Mouse (Mus musculus): ENCODE measurements at regions not wholly inside any gene's neighbourhood (a gene's known extent, or its start where the extent isn't known, plus 50 kb on each side); places are given as distances from the start of the nearest gene placed in this dataset.

DNA sequence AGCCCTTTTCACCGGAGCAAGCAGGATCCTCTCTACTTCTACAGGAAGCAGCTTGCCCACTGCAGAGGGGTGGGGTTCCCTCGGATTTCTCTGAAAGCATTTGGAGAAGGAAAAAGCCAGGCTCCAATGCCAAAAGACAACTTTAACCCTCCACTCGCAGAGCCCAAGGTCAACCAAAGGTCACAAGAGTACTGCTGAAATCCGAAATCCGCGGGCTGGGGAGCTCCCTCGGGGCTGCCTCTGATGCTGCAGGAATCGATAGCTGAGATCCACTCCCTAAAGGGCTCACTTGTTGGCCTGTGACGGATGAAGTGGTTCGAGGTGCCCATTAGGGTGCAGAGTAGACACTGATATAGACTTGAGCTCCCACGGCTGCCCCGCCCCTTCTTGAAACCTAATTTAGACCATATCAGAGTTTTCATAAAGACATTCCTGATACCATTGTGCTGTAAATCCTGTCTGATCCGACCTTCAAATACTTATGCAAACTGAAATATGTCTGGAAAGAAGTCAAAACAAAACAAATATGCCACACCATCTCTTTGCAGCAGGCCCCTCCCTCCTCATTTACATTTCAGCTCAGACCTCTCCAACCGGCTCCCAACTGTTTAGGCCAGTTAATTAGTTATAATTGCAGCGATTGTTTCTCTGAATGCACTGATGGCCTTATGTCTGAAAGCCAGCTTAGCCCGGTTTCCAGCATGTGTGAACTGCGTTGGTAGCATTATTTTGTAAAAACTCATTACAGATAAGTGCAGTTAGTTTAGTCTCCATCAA lies 170.8 kb upstream of the Map3k1 start:
- peak; percentile 39 for DNase-seq

DNA sequence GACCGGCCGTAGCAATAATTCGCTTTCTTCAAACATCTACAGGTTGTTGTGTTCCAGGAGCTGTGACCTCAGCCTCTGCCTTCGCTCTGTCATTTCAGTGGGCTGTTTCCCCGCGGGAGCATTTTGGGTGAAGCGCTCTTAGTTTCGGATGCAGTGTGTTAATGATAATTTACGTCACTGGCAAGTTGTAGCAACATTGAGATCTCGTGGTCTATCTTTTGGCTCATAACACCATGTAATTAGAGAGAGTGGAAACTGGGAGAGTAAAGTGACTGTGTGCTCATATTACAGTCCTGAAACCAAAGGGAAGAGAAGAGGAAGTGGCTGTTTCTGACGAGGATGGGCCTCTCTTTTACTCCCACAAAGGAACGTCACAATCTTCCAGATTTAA lies 171.4 kb upstream of the Map3k1 start:
- DNase-seq, result no peak

DNA sequence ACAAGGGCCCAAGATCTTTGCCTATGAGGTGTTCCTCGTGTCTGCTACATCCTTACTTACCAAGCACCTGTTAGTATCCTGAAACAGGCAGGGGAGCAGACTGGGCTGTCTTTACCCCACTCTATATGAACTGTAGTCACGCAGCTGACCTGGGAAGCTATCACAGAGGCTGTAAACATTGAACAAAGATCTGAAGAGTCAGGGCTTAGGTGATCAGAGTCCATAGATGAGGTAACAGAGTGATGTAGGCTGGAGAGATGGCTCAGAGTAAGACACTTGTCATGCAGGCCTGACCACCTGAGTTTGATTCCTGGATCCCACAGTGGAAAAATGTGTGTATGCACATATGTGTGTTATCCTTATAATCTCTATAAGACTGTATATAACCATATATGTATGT lies 172.3 kb upstream of the Map3k1 start:
- no peak for DNase-seq

DNA sequence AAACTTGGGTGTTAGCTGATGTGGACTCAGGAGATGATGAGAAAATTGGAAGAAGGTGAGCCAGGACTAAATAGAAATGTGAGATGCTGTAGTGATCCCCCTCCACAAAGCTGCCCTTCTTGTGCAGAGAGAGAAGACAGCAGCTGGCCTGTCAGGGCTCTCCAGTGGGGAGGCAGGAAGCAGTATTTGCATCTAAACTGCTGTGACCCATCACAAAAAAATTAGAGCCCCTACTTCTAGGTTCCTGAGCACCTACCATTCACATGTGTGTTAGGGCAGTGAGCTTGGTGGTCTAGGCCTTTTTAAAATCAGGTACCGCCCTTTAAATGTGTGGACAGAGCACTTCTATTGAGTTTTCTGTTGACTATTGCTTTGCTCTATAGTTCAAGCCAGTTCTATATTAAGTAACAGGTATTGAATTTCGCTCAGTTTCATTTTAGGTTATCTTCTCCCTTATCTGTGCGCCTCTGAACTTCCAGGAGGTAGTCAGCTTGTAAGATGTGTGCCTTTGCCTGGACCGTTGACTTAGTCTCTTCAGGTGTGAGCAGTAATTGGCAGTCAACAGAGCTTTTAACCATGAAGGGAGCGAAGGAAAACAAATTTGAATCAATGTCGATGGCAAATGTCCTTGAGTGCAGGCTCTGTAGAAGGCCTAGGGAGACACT lies 174.1 kb upstream of the Map3k1 start:
- no peak for DNase-seq

DNA sequence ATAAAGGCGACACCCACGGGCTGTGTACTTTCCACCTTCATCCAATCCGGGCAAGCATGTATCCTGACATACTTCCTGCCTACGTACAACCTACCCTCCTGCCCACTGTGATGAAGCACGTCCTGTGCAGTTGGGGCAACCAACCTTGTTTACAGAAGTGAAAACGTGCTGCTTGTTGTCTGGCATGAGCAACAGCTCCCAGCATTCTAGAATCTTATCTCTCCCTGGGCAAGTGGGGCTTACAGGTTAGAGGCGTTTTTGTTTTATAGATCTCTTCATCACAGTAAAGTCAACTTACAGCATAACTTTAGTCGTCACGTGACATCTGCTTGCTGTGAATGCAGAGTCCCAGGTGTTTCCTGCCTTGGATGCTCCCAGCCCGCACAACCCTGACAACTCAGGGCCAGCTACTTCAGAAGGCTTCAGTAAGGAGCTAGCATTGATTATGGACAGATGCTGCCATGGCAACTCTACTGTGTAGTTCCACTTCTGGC lies 175.3 kb upstream of the Map3k1 start:
- no peak for DNase-seq

DNA sequence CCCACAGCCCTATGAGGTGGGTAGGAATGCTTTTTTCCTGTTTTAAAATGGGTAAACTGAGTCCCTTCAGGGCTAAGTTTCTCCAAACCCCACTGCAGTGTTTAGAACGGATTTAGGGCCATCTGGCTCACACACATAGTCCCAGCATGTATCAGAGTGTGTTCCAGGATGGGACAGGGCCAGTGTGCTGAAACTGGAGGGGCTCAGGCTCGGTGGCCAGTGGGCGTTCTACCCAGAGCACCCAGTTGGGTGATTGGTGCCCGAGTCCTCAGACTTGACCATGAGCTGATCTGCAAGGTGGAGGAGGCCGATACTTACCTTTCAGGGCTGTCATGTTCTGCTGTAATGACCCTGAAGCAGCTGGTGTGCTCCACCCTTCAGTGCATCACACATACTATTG lies 176.6 kb upstream of the Map3k1 start:
- no peak for DNase-seq

DNA sequence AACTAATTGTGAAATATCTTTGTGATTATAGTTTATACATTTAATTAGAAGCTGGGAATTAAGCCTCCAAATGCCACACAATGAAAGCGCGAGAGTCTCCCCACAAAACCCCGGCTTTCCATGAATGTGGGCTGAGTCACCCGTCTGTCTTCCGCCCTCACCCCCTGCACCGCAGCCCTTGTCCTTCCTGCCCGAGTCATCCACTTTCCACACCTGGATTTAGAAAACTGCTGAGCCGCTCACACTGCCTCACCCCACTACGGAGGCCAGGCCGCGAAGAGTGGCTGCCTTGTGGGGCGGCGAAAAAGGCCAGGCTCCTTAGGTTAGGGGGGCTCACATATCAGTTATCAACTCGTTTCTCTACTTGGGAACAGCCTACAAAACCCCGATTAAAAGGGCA lies 177.9 kb upstream of the Map3k1 start:
- no peak for DNase-seq

DNA sequence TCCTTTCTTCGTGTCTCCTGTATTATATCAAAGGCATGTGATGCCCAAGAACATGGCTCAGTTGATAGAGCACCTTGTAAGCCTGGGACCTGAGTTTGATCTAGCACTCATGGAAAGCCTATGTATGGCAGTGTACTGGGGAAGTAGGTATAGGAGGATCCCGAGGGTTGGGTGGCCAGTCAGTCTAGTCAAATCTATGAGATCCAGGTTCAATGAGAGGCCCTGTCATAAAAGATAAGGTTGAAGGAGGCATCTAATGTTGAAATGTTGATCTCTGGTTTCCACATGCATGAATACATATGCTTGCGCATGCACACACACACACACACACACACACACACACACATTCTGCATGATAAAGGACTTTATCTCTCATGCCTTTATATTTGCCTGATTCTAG lies 178.6 kb upstream of the Map3k1 start:
- no peak for DNase-seq

DNA sequence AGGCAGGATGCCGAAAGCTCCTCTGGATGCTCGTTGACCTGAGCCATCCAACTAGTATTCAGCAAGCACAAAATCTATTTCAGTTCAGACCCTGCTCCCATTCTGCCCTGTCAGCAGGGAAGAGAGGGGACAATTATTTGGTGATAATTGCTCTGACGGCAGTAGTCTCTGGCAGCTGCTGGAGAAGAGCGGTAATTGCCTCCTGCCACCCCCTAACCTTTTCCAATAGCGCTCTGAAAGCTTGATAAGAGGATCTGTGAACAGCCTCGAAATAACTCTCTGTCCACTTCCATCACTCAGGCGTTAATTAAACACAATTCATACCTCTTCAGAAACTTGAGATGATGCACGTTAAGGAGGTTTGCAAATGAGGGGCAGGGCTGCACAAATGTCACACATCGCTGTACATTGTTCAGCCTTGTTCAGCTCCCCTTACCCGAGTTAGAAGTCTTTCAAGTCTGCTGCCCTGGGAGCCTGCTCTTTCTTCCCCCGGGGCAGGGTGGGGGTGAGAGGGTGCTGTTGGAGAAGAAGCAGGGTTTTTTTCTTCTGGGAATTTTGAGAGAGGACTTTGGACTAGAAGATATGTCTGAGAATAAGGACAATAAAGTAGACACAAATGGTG lies 182.2 kb upstream of the Map3k1 start:
- DNase-seq, result no peak

DNA sequence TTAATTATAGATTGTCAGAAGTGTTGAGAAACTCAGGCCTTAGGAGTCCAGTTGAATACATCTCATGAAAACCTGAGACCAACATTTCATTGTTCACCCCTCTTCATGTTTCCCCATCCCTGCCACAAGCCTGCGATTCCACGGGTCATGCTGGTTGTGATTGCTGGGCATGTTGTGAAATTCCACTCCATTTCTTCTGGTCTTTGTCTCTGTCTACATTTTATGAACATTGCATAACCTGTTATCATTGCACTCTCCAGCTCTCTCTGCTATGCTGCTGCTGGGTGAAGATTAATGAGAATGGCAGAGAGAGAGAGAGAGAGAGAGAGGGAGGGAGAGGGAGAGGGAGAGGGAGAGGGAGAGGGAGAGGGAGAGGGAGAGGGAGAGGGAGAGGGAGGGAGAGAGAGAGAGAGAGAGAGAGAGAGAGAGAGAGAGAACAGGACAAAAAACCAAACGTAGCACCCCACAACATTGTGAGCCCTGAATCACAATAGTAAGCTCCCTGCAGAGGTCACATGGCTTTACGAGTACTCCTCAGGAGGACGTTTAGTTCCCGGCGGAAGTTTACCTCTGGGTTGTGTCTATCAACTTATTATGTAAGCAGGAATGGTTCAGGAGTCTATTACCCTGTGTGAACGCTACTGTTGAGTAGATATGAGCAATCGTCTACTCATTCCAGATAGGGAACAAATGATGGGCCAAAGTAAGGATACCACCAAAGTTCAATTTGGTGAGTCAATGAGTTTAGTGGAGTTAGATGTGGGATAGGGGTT lies 183.5 kb upstream of the Map3k1 start:
- DNase-seq, result no peak

DNA sequence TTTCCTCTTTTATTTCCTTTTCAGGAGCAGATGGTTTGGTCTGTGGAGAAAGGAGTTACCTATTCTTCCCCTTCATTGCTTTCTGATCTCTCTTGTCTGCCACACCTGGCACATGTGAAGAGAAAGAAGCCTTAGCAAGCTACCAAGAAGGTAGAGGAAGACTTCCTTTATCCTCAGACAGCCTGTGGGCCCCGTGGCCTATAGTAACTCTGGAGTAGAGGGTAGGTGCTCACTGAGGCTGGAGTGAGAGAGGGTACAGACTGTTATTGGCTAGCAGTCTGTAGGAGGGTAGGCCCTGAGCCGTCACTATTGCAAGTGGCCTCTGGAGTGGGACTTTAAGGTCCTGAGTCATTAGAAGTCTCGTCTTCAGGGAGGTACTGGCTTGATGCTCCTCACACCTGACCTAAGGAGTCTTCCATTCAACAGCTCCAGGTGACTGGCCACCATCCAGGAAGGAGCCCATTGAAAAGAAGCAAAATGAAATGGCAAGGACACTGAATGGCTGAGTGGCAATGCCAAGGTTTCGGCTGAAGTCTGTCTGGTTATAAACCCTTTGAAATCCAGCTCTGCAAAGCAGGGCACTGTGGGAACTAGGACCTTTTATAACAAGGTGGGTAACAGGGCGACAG lies 186.2 kb upstream of the Map3k1 start:
- peak; percentile 17 for DNase-seq

DNA sequence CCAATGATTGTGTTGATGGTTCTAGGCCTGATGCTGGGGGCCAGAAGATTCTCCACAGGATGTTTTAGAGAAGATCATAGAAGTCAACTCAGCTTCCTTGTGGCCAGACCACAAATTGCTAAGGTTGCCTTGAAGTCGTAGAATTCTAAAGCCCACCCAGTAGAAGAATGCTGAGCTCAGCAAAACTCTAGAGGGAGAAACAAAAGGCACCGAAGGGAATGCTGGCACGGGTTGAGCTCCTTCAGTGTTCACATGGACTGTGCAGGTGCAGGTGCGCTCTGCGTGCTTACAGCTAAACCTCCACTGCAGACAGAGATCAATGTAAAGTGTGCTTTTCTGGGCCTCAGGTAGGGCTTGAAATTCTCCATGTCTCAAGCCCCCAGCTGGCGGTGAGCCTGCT lies 186.9 kb upstream of the Map3k1 start:
- DNase-seq, result no peak

DNA sequence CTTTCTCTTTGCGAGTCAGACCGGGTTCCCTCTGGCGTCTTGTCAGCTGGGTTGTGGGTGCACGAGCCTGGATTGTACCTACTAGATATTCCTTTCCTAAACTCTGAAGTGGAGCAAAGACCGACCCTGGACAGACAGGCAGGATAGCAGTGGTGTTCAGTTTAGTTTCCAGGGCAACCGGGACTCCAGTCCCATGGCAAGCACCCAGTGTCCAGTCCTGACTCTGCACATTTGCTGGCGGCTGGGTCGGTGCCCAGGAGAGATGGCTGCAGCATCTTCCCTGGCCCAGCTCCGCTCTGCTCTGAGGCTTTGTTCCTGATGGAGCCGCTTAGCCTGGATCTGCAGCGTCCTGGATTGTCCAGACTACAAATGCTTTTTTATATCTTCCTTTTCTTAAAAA lies 188.1 kb upstream of the Map3k1 start:
- DNase-seq, result peak; percentile 67

DNA sequence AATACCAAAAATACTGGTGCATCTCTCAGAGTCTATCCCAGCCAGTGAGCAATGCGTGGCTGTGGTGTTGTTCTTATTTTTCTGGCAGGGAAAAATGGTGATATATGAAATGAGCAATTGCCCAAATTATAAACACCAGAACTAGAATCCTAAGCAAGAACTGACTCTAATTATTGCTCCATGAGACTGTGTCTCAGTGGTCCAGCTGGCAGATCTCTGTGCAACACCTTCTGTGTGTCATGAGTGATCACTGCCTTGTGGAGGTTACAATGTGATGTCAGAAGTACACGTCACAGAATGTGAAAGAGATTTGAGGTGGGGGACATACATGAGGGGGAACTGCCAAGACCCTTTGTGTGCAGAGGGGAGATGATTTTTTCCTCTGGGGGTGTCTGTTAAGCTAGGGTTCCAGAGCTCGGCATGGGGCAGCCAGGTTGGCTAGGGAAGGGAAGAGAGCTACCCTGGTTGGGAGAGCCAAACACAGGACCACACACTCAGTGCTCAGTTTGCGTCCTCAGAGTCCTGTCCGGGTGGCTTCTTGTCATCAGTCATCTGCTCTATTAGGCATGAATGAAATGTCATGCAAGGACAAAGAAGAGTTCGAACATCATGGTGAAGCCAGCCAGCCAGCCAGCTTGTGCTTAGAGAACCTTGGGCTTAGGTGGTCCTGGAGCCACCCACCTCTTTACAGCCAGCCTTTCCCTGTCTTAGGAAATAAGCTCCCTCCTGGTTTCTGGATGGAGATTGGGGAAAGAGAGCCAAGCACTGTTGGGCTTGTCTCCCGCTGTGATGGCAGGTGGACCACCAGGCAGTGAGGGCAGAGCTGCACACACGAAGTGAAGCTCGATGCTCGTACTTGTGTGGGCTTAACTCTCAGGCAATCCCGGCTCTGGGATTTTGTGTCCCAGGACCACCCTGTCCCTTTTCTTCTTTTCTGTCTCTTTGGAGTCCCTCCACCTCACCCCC lies 189.5 kb upstream of the Map3k1 start:
- DNase-seq, result no peak

DNA sequence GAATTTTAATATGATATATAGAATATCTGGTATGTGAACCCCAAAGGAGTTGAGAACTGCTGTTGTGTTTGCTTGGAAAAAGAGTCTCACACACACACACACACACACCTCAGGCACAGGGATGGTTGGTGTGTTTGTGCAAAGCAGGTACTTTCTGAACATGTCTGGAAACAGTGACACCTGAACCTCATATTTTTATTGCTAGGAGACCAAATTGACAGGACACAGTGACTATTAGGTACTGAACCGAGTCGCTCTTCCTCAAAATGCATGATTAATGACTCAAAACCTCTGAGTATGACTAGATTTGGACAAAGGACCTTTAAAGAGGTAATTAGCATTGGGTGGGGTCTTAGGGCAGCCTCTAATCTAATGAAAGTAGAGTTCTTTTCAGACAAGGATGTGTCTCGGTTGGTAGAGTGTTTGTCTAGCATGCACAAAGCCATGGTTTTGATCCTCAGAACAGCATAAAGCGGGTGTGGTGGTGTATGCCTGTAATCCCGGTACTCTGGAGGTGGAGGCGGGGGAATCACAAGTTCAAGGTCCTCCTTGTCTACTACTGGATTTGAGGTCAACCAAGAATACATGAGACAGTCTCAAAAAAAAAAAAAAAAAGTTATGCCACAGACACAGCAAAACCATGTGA lies 191.0 kb upstream of the Map3k1 start:
- DNase-seq, result no peak

DNA sequence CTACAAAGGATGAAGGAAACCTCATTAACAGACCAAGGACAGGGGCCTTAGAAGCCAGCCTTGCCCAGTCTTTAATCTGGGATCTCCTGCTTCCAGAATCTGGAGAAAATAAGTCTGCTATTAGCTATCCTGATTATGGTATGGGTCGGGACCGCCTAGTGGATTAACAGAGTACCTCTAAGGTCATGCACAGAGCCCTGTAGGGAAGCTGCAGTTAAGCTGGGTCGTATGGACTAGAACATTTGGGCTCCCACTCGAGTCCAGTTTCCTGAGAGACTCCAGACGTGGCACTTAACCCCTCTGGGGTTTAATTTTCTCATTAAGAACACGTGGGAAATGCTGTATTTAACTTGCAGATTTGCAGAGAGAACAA lies 191.5 kb upstream of the Map3k1 start:
- DNase-seq, result no peak

DNA sequence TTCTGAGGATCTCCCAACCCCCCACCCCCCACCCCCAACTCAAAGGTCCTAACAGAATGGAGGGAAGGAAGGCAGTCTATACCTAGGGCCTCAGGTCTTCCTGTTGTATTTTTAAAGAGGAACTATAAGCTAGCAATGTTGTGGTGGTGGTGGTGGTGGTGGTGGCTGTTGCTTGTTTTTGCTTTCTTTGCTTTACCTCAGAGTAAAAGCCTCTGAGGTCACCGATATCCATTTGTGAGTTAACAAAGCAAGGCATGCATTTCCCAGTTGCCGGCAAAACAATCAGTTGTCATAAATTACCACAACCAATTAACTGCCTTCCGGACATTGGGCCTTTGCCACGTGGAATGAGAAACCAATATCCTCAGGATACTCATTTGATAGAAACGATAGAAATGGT lies 191.9 kb upstream of the Map3k1 start:
- no peak for DNase-seq

DNA sequence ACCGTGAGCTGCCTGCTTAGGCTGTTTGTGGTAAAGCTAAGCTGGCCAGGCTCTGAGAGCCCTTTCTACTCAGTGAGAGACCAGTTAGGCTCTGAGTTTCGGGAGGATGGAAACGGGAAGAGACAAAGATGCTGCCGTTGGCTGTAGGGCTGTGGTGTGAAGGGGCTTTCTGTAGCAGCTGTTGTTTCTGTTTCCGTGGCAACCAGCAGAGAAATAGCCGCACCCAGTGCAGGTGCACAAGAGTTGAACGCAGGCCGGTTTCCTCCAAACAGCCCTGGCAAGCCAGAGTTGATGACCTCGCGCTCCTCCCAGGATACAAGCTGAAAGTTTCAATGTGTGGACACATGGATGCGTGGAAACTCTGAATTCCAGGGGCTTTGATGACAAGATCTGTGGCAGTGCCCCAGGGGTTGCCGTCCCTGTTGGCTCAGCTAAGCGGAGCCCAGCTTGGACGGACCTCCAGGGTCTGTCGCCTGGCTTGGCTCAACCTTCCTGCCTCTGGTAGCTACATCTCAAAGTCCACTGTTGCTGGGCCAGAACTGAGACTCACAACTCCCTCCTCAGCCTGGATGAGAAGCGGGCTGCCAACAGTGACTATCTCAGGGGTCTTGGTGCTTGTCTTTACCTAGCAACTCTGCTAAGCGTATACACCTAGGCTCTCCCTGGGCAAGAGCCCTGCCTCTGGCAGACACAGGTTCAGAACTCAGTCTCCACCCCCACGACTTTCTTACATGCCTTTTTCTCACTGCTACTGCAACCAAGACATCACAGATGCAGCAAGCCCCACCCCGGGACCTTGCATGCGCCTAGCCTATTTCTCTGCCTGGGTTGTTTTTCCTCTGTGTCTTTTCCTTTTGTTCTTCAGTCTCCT lies 192.6 kb upstream of the Map3k1 start:
- no peak for DNase-seq

DNA sequence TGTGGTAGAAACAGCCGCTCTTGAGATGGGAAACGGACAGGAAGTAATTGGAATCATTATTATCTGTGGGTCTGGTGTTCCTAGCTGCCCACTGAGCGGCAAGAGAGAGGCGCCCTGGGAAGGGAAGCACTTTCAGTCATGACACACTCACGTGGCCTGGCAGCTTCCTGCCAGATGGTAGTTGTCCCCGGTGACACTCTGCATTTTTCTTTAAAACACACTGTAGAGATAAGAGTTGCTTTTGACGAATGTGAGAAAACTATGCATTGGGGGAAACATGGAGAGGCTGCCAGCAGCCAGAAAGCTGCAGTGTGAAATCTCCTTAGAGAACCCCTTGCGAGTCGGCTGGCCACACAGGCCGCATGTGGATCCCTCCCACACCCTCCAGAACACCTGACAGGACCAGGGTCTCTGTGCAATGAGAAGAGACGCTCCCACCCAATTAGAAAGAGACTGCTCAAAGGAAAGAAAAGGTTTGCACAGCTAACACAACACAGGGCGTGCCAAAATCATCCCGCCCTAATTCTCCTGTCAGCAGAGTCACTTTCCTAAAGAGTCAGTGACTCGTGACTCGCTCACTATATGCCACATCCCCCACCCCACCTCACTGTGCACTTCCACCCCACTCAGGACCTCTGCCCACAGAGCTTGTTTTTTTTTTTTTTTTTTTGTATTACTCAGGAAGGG lies 194.0 kb upstream of the Map3k1 start:
- peak; percentile 47 for DNase-seq
